In the genomic region with DNA sequence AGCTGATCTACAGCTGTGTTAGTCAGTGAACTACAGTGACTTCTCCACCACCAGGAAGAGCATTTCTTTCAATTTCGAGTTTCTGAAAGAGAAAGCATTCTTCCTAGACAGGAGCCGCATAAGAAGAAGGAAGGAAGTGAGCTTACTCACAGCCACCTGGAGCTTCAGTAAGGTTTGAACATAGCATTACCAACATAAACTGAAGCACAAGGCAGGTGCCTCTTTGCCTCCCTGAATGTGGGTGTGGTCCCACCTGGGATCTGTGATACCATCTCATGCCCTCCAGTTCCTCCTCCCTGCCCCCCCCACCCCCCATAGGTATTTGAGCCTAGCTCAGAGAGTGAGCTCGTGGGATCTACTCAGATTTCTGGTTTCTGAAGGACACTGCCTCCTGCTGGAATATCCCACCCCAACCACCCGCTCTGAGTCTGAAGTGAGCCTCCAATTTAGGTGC, we compare ENCODE assay signal across 12 mouse cellular contexts. TPM values are rescaled to one million over a fixed set of nuclear protein-coding genes. Genes with fewer than 3 reads are reported as not detected.
DNase-seq lines count a peak whose midpoint lies in the region; ATAC-seq and TF ChIP-seq lines count a peak whose summit lies in the region.
"Had no signal": no experiment of that assay in that cellular context is flagged by ENCODE, and none has a peak within 500 bp of the region (broad histone marks: within the 10 kb centered on the region; RNA-seq: fewer than 3 reads in every experiment).

No protein-coding gene starts in this region.

- no peak overlapping the region for H3K4me3 ChIP-seq in liver, embryonic 11.5 days (ENCODE audit: low read depth, low read length)
- no peak overlapping the region for H3K4me3 ChIP-seq in ES-Bruce4 (ENCODE audit: low read depth, low read length)
- no peak overlapping the region for H3K4me3 ChIP-seq in hindbrain, postnatal 0 days (ENCODE audit: low read length)
- H3K4me3 ChIP-seq: embryonic facial prominence, embryonic 10.5 days; forebrain, embryonic 15.5 days; myocyte had no signal

- no peak overlapping the region for H3K4me2 ChIP-seq in liver, embryonic 11.5 days
- no peak overlapping the region for H3K4me2 ChIP-seq in hindbrain, postnatal 0 days (ENCODE audit: low read depth, low read length)
- H3K4me2 ChIP-seq: forebrain, embryonic 15.5 days had no signal

- ATAC-seq in liver, embryonic 11.5 days (replicated peaks; ENCODE audit: low FRiP score), result no peak
- ATAC-seq in hematopoietic stem cell, adult 5-6 weeks (replicated peaks in 1 of 2; ENCODE audit: insufficient read depth in 1 of 2, low FRiP score in 2 of 2, low TSS enrichment in 1 of 2, low read depth in 1 of 2, poor library complexity in 2 of 2, severe bottlenecking in 2 of 2), result peak; percentile 34 to 38; a peak in 2 of 4 replicates
- ATAC-seq in hindbrain, postnatal 0 days, result no peak
- ATAC-seq: forebrain, embryonic 15.5 days had no signal

- H3K27me3 ChIP-seq in liver, embryonic 11.5 days (replicated peaks; ENCODE audit: control insufficient read depth, insufficient read depth, low read length), result no peaks in the 10 kb centered on the region
- H3K27me3 ChIP-seq in ES-Bruce4 (ENCODE audit: control insufficient read depth, insufficient read depth, low read length, poor library complexity, severe bottlenecking), result no peaks in the 10 kb centered on the region
- H3K27me3 ChIP-seq in hindbrain, postnatal 0 days (ENCODE audit: insufficient read depth, low read length), result no peaks in the 10 kb centered on the region
- H3K27me3 ChIP-seq: forebrain, embryonic 15.5 days had no signal

- H3K9ac ChIP-seq in liver, embryonic 11.5 days (ENCODE audit: low read depth, low read length), result no peak overlapping the region
- H3K9ac ChIP-seq in ES-Bruce4 (ENCODE audit: low read depth, poor library complexity, severe bottlenecking), result peak overlapping the region; percentile 23; the same call in 1 of the 2 replicates
- no peak overlapping the region for H3K9ac ChIP-seq in hindbrain, postnatal 0 days (replicated peaks; ENCODE audit: low read length)
- H3K9ac ChIP-seq: forebrain, embryonic 15.5 days had no signal

- H3K36me3 ChIP-seq in liver, embryonic 11.5 days (ENCODE audit: control insufficient read depth, insufficient read depth, low read length), result no peaks in the 10 kb centered on the region
- no peaks in the 10 kb centered on the region for H3K36me3 ChIP-seq in ES-Bruce4 (ENCODE audit: control insufficient read depth, insufficient read depth, low read length, poor library complexity, severe bottlenecking)
- no peaks in the 10 kb centered on the region for H3K36me3 ChIP-seq in hindbrain, postnatal 0 days (ENCODE audit: insufficient read depth, low read length)
- H3K36me3 ChIP-seq: embryonic facial prominence, embryonic 10.5 days; forebrain, embryonic 15.5 days had no signal

- DNase-seq in liver, result peak; percentile 10
- DNase-seq in liver, embryonic 11.5 days (ENCODE audit: low spot score), result no peak
- peak; percentile 65 for DNase-seq in thymus, postnatal 0 days (ENCODE audit: low spot score)
- DNase-seq in left cerebral cortex, postnatal 10 days (ENCODE audit: extremely low spot score in 1 of 2, low spot score in 2 of 2), result no peak
- no peak for DNase-seq in hindbrain, postnatal 0 days (ENCODE audit: low spot score)
- no peak for DNase-seq in frontal cortex, postnatal 36 days (ENCODE audit: low spot score in 2 of 2)
- DNase-seq: kidney, adult 9 months had no signal

- H3K4me1 ChIP-seq in liver, embryonic 11.5 days (replicated peaks; ENCODE audit: control insufficient read depth, insufficient read depth, low read length), result peaks cover 8% of the 10 kb centered on the region; the same call in 1 of the 2 replicates
- H3K4me1 ChIP-seq in ES-Bruce4 (ENCODE audit: control insufficient read depth, insufficient read depth, low read length), result peaks cover 7% of the 10 kb centered on the region
- H3K4me1 ChIP-seq in hindbrain, postnatal 0 days (ENCODE audit: insufficient read depth, low read length), result no peaks in the 10 kb centered on the region

- H3K9me3 ChIP-seq in liver, embryonic 11.5 days (ENCODE audit: control insufficient read depth, low read length), result no peaks in the 10 kb centered on the region
- H3K9me3 ChIP-seq in ES-Bruce4 (replicated peaks; ENCODE audit: control insufficient read depth, insufficient read depth, low read length, poor library complexity, severe bottlenecking), result no peaks in the 10 kb centered on the region
- no peaks in the 10 kb centered on the region for H3K9me3 ChIP-seq in hindbrain, postnatal 0 days (ENCODE audit: low read length)
- H3K9me3 ChIP-seq: embryonic facial prominence, embryonic 10.5 days; forebrain, embryonic 15.5 days had no signal

- peak; percentile 25 for TF ChIP-seq CTCF in ES-Bruce4 (IDR thresholded peaks at IDR 0.05; ENCODE audit: low read depth, low read length)
- no peak for TF ChIP-seq CTCF in hindbrain, postnatal 0 days (IDR thresholded peaks at IDR 0.05; ENCODE audit: low read depth)

- peak; percentile 64; the same call in 1 of the 2 replicates for TF ChIP-seq EP300 in ES-Bruce4 (IDR thresholded peaks at IDR 0.05; ENCODE audit: insufficient read depth, low read depth, low read length)

- intact Hi-C loops in left cerebral cortex, postnatal 10 days (cut with DNase I), result loop anchor here (5.0 kb wide), 1 partner anchor 86 kb away; no protein-coding TSS in a partner anchor

- no peak for TF ChIP-seq POLR2A in ES-Bruce4 (IDR thresholded peaks at IDR 0.05; ENCODE audit: insufficient read depth, low read length)

- no peak overlapping the region for H3K27ac ChIP-seq in liver, embryonic 11.5 days (ENCODE audit: low read depth, low read length)
- peak overlapping the region; percentile 90 for H3K27ac ChIP-seq in ES-Bruce4 (ENCODE audit: insufficient read depth, low read length)
- no peak overlapping the region for H3K27ac ChIP-seq in hindbrain, postnatal 0 days
- H3K27ac ChIP-seq: embryonic facial prominence, embryonic 10.5 days; forebrain, embryonic 15.5 days had no signal

- 53% methylated on average over 4 of the region's 4 CpGs for WGBS in liver, embryonic 11.5 days
- 57% methylated on average over 4 of the region's 4 CpGs for WGBS in hindbrain, postnatal 0 days

RNA-seq across cellular contexts. Expression of gene Gatad2a, which starts 7.0 kb away (rescaled TPM):
- 72.6 and 75.3 TPM in 2 replicates for polyA plus RNA-seq in liver, embryonic 11.5 days (2014; fragmentation: Nextera tagmentation; extraction: Ambion mirVana)
- 155 TPM in 2 replicates for polyA plus RNA-seq in ES-Bruce4 (2011; ENCODE audit: insufficient read depth, insufficient read length, low read depth, missing spikeins)
- 37.5 and 63.5 TPM in 2 replicates for total RNA-seq in hematopoietic stem cell, adult 5-6 weeks (2017)
- polyA plus RNA-seq in thymus, postnatal 0 days (2015; fragmentation: Nextera tagmentation; extraction: Ambion mirVana), result 60.6 and 60.8 TPM in 2 replicates
- total RNA-seq in left cerebral cortex, postnatal 10 days (2021), result 10 to 100 TPM; 24.8 to 30.0 TPM
- 38.4 and 41.9 TPM in 2 replicates for total RNA-seq in hindbrain, postnatal 0 days (2014; rRNA removed)
- polyA plus RNA-seq in hindbrain, postnatal 0 days (2015; fragmentation: Nextera tagmentation; extraction: Ambion mirVana), result 23.4 and 23.6 TPM in 2 replicates

RNA-seq across cellular contexts. Expression of gene Mau2, which starts 39.3 kb away (rescaled TPM):
- 42.1 and 46.5 TPM in 2 replicates for polyA plus RNA-seq in liver, embryonic 11.5 days (2014; fragmentation: Nextera tagmentation; extraction: Ambion mirVana)
- 40.2 and 41.0 TPM in 2 replicates for polyA plus RNA-seq in ES-Bruce4 (2011; ENCODE audit: insufficient read depth, insufficient read length, low read depth, missing spikeins)
- 35.5 and 45.4 TPM in 2 replicates for total RNA-seq in hematopoietic stem cell, adult 5-6 weeks (2017)
- polyA plus RNA-seq in thymus, postnatal 0 days (2015; fragmentation: Nextera tagmentation; extraction: Ambion mirVana), result 45.2 and 50.5 TPM in 2 replicates
- total RNA-seq in left cerebral cortex, postnatal 10 days (2021), result 10 to 100 TPM; 81.6 to 82.9 TPM
- 155 and 172 TPM in 2 replicates for total RNA-seq in hindbrain, postnatal 0 days (2014; rRNA removed)
- 50.1 and 50.3 TPM in 2 replicates for polyA plus RNA-seq in hindbrain, postnatal 0 days (2015; fragmentation: Nextera tagmentation; extraction: Ambion mirVana)

RNA-seq across cellular contexts. Expression of gene Sugp1, which starts 39.4 kb away (rescaled TPM):
- 30.8 and 32.4 TPM in 2 replicates for polyA plus RNA-seq in liver, embryonic 11.5 days (2014; fragmentation: Nextera tagmentation; extraction: Ambion mirVana)
- polyA plus RNA-seq in ES-Bruce4 (2011; ENCODE audit: insufficient read depth, insufficient read length, low read depth, missing spikeins), result 36.5 and 37.3 TPM in 2 replicates
- total RNA-seq in hematopoietic stem cell, adult 5-6 weeks (2017), result 28.4 and 37.7 TPM in 2 replicates
- polyA plus RNA-seq in thymus, postnatal 0 days (2015; fragmentation: Nextera tagmentation; extraction: Ambion mirVana), result 40.7 and 44.3 TPM in 2 replicates
- 10 to 100 TPM; 51.6 to 56.7 TPM for total RNA-seq in left cerebral cortex, postnatal 10 days (2021)
- 15.1 and 15.4 TPM in 2 replicates for total RNA-seq in hindbrain, postnatal 0 days (2014; rRNA removed)
- polyA plus RNA-seq in hindbrain, postnatal 0 days (2015; fragmentation: Nextera tagmentation; extraction: Ambion mirVana), result 42.9 and 47.1 TPM in 2 replicates

Comparison
In these comparisons a context has a peak if more than half of its experiments do, and no peak if none do; other contexts are left out.
1. DNase-seq: peak in liver (single experiment) and thymus, postnatal 0 days (single experiment); none in liver, embryonic 11.5 days (single experiment), left cerebral cortex, postnatal 10 days (0 of 2), hindbrain, postnatal 0 days (single experiment) and frontal cortex, postnatal 36 days (0 of 2).
2. ATAC-seq: peak in hematopoietic stem cell, adult 5-6 weeks (2 of 2); none in liver, embryonic 11.5 days (single experiment) and hindbrain, postnatal 0 days (single experiment).